Mouse (Mus musculus) lung, postnatal 0 days (tissue): ENCODE data around the gene 4930486L24Rik. TPM values are rescaled to one million over a fixed set of nuclear protein-coding genes. Genes with fewer than 3 reads are reported as not detected.

Source experiments
- ATAC-seq: fragments of 200-750 bp; cut with Nextera tagmentation; 2 replicates; pipeline ENCODE4 v1.8.0; 2017; ENCODE audit warnings: moderate library complexity
- DNase-seq: peaks from one replicate; pipeline ENCODE4 v3.0.0-alpha.2; 2016; ENCODE audit warnings: low spot score
- H3K27ac ChIP-seq: fragments of 300-500 bp; sonication (generic); 2 replicates; pipeline ENCODE4 v1.5.1; 2014; ENCODE audit warnings: antibody characterized with exemption, mild to moderate bottlenecking, low read length, mixed read lengths
- H3K27me3 ChIP-seq: fragments of 300-500 bp; sonication (generic); replicated peaks from 2 replicates; pipeline ENCODE4 v1.6.1; 2014; ENCODE audit warnings: low read length, mixed read lengths; ENCODE audit not compliant: insufficient read depth
- H3K36me3 ChIP-seq: fragments of 300-500 bp; sonication (generic); 2 replicates; pipeline ENCODE4 v1.6.1; 2014; ENCODE audit warnings: low read length, mixed read lengths; ENCODE audit not compliant: insufficient read depth
- H3K4me1 ChIP-seq: fragments of 300-500 bp; sonication (generic); 2 replicates; pipeline ENCODE4 v1.6.1; 2014; ENCODE audit warnings: antibody characterized with exemption, low read depth, low read length, mixed read lengths; ENCODE audit not compliant: insufficient read depth
- H3K4me2 ChIP-seq: fragments of 300-500 bp; sonication (generic); replicated peaks from 2 replicates; pipeline ENCODE4 v1.6.1; 2014; ENCODE audit warnings: low read depth, mild to moderate bottlenecking, low read length, moderate library complexity, mixed read lengths
- H3K4me3 ChIP-seq: fragments of 300-500 bp; sonication (generic); 2 replicates; pipeline ENCODE4 v1.5.1; 2014; ENCODE audit warnings: low read depth, low read length
- H3K9ac ChIP-seq: fragments of 300-500 bp; sonication (generic); replicated peaks from 2 replicates; pipeline ENCODE4 v1.6.1; 2014; ENCODE audit warnings: low read depth, mild to moderate bottlenecking
- H3K9me3 ChIP-seq: fragments of 300-500 bp; sonication (generic); 2 replicates; pipeline ENCODE4 v1.6.1; 2016; ENCODE audit warnings: low read length, mixed read lengths
- CTCF ChIP-seq: IDR thresholded peaks from 2 replicates; pipeline ENCODE4 v1.5.1; 2016; ENCODE audit warnings: antibody characterized with exemption, mild to moderate bottlenecking
- EP300 ChIP-seq: IDR thresholded peaks from 2 replicates; pipeline ENCODE4 v1.6.1; 2016; ENCODE audit warnings: antibody characterized with exemption, mild to moderate bottlenecking, control low read depth
- whole genome bisulfite sequencing: fragments of 180-500 bp; shearing (Covaris S2); extraction: QIAGEN DNeasy Blood & Tissue Kit; methylation state at CpG from one replicate; pipeline ENCODE4 v1.1.7; 2014; 5-methylcytosine and 5-hydroxymethylcytosine counted together
- polyA plus RNA-seq: library from polyadenylated mRNA; unstranded; fragments of >200 nt; fragmentation: Nextera tagmentation; extraction: Ambion mirVana; gene quantifications from 2 replicates; pipeline ENCODE4 v1.2.1, GENCODE M21; 2015

The 4930486L24Rik gene
- polyA plus RNA-seq, 1 experiment from 2014 or later = 0.32 TPM

GRCm38 (mm10) chr13:60819469-60819868 lies 44.8 kb downstream of the 4930486L24Rik start:
- no peaks in the 10 kb centered on the region for H3K36me3 ChIP-seq
- no peaks in the 10 kb centered on the region for H3K27me3 ChIP-seq
- ATAC-seq = no peak; the same call in 1 of the 2 replicates
- no peak overlapping the region for H3K27ac ChIP-seq
- no peaks in the 10 kb centered on the region for H3K4me1 ChIP-seq
- DNase-seq = peak; percentile 63
- H3K9ac ChIP-seq = no peak overlapping the region
- no peaks in the 10 kb centered on the region for H3K9me3 ChIP-seq
- no peak overlapping the region for H3K4me3 ChIP-seq
- TF ChIP-seq CTCF (peak; percentile 86), EP300 (no peak)
- H3K4me2 ChIP-seq = no peak overlapping the region
- 9% methylated on average over 7 of the region's 7 CpGs for WGBS

- no peaks in the 10 kb centered on the region for H3K9me3 ChIP-seq
- no peak overlapping the region for H3K4me3 ChIP-seq
- H3K4me2 ChIP-seq = no peak overlapping the region
- TF ChIP-seq EP300 = no peak
- TF ChIP-seq CTCF = no peak
- no peaks in the 10 kb centered on the region for H3K27me3 ChIP-seq
- H3K9ac ChIP-seq = no peak overlapping the region
- WGBS = 45% methylated on average over 1 of the region's 1 CpGs
- H3K4me1 ChIP-seq = no peaks in the 10 kb centered on the region
- DNase-seq = peak; percentile 10
- peak; percentile 41 for ATAC-seq
- H3K27ac ChIP-seq = no peak overlapping the region
- no peaks in the 10 kb centered on the region for H3K36me3 ChIP-seq
Measured at GRCm38 (mm10) chr13:60813722-60814121, 50.6 kb downstream of the 4930486L24Rik start.

GRCm38 (mm10) chr13:60812768-60813167 lies 51.5 kb downstream of the 4930486L24Rik start:
- Histone ChIP-seq H3K36me3 (no peaks in the 10 kb centered on the region), H3K27ac (no peak overlapping the region), H3K27me3 (no peaks in the 10 kb centered on the region), H3K4me1 (no peaks in the 10 kb centered on the region), H3K9ac (no peak overlapping the region), H3K4me2 (no peak overlapping the region), H3K9me3 (no peaks in the 10 kb centered on the region), H3K4me3 (no peak overlapping the region)
- TF ChIP-seq EP300 = peak; percentile 54
- TF ChIP-seq CTCF = no peak
- 50% methylated on average over 6 of the region's 6 CpGs for WGBS
- ATAC-seq = peak; percentile 67
- no peak for DNase-seq

DNA sequence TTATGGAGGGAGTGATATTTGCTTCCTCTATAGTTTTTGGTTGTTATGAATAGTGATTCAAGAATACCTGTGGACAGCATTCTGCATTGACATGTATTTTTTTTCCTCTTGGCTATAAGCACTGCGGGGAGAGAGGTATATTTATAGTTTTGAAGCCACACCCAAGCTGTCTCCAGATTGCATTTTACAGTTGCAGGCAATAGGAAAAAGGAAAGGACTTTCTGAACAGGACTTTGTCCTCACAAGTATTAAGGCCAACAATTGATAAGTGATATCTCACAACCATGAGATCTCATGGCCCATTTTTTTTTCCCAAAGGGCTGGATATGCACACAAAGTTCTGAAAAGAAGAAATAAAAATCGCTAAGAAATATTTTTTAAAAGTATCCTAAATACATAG lies 54.6 kb downstream of the 4930486L24Rik start:
- ATAC-seq (no peak), DNase-seq (no peak)
- Histone ChIP-seq H3K4me2 (no peak overlapping the region), H3K27ac (no peak overlapping the region), H3K4me3 (no peak overlapping the region), H3K9me3 (no peaks in the 10 kb centered on the region), H3K4me1 (no peaks in the 10 kb centered on the region), H3K9ac (no peak overlapping the region), H3K36me3 (no peaks in the 10 kb centered on the region), H3K27me3 (no peaks in the 10 kb centered on the region)
- WGBS = 69% methylated on average over 2 of the region's 2 CpGs
- TF ChIP-seq CTCF (no peak), EP300 (no peak)

DNA sequence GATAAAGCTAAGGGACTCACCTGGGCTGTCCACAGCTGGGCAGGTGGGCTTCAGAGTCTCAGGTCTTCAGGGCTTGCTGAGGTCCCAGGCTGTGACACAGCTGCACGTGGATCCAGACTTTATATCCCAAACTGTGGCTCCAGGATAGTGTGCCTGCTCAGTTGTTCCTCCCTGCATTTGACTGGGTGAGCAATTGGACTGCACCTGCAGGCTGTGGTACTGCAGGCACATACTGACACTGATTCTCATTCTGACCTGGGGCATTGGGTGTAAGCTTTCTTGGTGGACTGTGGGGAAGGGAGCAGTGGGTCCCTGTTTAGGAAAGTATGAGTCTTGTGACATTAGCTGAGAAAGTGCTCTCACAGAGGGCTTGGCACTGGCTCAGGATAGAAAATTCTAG lies 61.5 kb downstream of the 4930486L24Rik start, which contains the start of gene Ctsll3:
Gene Ctsll3, minus strand, starts transcription at position 101 of the 400 bp plus-strand sequence.
- 48% methylated on average over 1 of the region's 1 CpGs for WGBS
- H3K4me1 ChIP-seq = no peaks in the 10 kb centered on the region
- H3K9me3 ChIP-seq = no peaks in the 10 kb centered on the region
- DNase-seq = no peak
- H3K4me3 ChIP-seq = no peak within 1 kb of the TSS
- ATAC-seq = no peak
- TF ChIP-seq CTCF (no peak), EP300 (no peak)
- H3K9ac ChIP-seq = no peak within 1 kb of the TSS
- no peaks in the 10 kb centered on the region for H3K36me3 ChIP-seq
- H3K4me2 ChIP-seq = no peak within 1 kb of the TSS
- no peak within 1 kb of the TSS for H3K27ac ChIP-seq
- no peaks in the 10 kb centered on the region for H3K27me3 ChIP-seq

Other genes starting within 250 kb of the 4930486L24Rik start
- not detected in 2 replicates for gene BC051665, start 78.1 kb downstream of the 4930486L24Rik start, polyA plus RNA-seq
- not detected in 2 replicates for gene Ctsll3, start 61.6 kb downstream of the 4930486L24Rik start, polyA plus RNA-seq
- 1.3 and 1.8 TPM in 2 replicates for gene Gm49392, start 32.4 kb upstream of the 4930486L24Rik start, polyA plus RNA-seq
- 12.3 and 13.4 TPM in 2 replicates for gene Ctla2b, start 33.0 kb upstream of the 4930486L24Rik start, polyA plus RNA-seq
- not detected in 2 replicates for gene Tpbpb, start 40.4 kb upstream of the 4930486L24Rik start, polyA plus RNA-seq
- not detected in 2 replicates for gene Gm49393, start 71.1 kb upstream of the 4930486L24Rik start, polyA plus RNA-seq
- 7.5 and 10.6 TPM in 2 replicates for gene Gm49391, start 72.1 kb upstream of the 4930486L24Rik start, polyA plus RNA-seq
- 288 and 434 TPM in 2 replicates for gene Ctla2a, start 72.2 kb upstream of the 4930486L24Rik start, polyA plus RNA-seq
- gene Tpbpa, start 77.5 kb upstream of the 4930486L24Rik start, polyA plus RNA-seq = not detected in 2 replicates
- gene Ctsj, start 141.5 kb upstream of the 4930486L24Rik start, polyA plus RNA-seq = not detected in 2 replicates
- gene Ctsq, start 176.2 kb upstream of the 4930486L24Rik start, polyA plus RNA-seq = not detected in 2 replicates